Mouse (Mus musculus) liver, embryonic 11.5 days (tissue): ENCODE results near the gene Rhox4e. TPM values are rescaled to one million over a fixed set of nuclear protein-coding genes. Genes with fewer than 3 reads are reported as not detected.
"Not testable (repeated sequence)": the region's sequence is repeated elsewhere in the genome, so short reads cannot be mapped to it uniquely, and the experiment has no call there.

ENCODE experiments used
- ATAC-seq: fragments of 200-750 bp; cut with Nextera tagmentation; replicated peaks from 2 replicates; pipeline ENCODE4 v1.8.0; 2017; ENCODE audit warnings: moderate number of reproducible peaks, mild to moderate bottlenecking, moderate TSS enrichment, moderate library complexity; ENCODE audit not compliant: low FRiP score
- DNase-seq: peaks from one replicate; pipeline ENCODE4 v3.0.0-alpha.2; 2017; ENCODE audit warnings: low spot score
- H3K27ac ChIP-seq: fragments of 300-500 bp; sonication (generic); 2 replicates; pipeline ENCODE4 v1.5.1; 2014; ENCODE audit warnings: mild to moderate bottlenecking, low read depth, low read length, control low read depth
- H3K27me3 ChIP-seq: fragments of 300-500 bp; sonication (generic); replicated peaks from 2 replicates; pipeline ENCODE4 v1.6.1; 2014; ENCODE audit warnings: low read length, mixed read lengths; ENCODE audit not compliant: control insufficient read depth, insufficient read depth
- H3K36me3 ChIP-seq: fragments of 300-500 bp; sonication (generic); 2 replicates; pipeline ENCODE4 v1.6.1; 2014; ENCODE audit warnings: mild to moderate bottlenecking, low read length, moderate library complexity, mixed read lengths; ENCODE audit not compliant: control insufficient read depth, insufficient read depth
- H3K4me1 ChIP-seq: fragments of 300-500 bp; sonication (generic); replicated peaks from 2 replicates; pipeline ENCODE4 v1.6.1; 2014; ENCODE audit warnings: low read length, mixed read lengths; ENCODE audit not compliant: control insufficient read depth, insufficient read depth
- H3K4me2 ChIP-seq: fragments of 300-500 bp; sonication (generic); 2 replicates; pipeline ENCODE4 v1.6.1; 2014; ENCODE audit warnings: mild to moderate bottlenecking, control low read depth, moderate library complexity
- H3K4me3 ChIP-seq: fragments of 300-500 bp; sonication (generic); 2 replicates; pipeline ENCODE4 v1.5.1; 2014; ENCODE audit warnings: low read depth, low read length, control low read depth
- H3K9ac ChIP-seq: fragments of 300-500 bp; sonication (generic); 2 replicates; pipeline ENCODE4 v1.6.1; 2014; ENCODE audit warnings: low read depth, low read length, control low read depth
- H3K9me3 ChIP-seq: fragments of 300-500 bp; sonication (generic); 2 replicates; pipeline ENCODE4 v1.6.1; 2016; ENCODE audit warnings: low read length, inconsistent platforms, mixed read lengths; ENCODE audit not compliant: control insufficient read depth
- WGBS: fragments of 180-500 bp; shearing (Covaris S2); extraction: QIAGEN DNeasy Blood & Tissue Kit; methylation state at CpG from one replicate; pipeline ENCODE4 v1.1.7; 2014; 5-methylcytosine and 5-hydroxymethylcytosine counted together
- polyA plus RNA-seq: library from polyadenylated mRNA; unstranded; fragments of >200 nt; fragmentation: Nextera tagmentation; extraction: Ambion mirVana; gene quantifications from 2 replicates; pipeline ENCODE4 v1.2.1, GENCODE M21; 2014

The Rhox4e gene
- polyA plus RNA-seq: not detected in 2 replicates

DNA sequence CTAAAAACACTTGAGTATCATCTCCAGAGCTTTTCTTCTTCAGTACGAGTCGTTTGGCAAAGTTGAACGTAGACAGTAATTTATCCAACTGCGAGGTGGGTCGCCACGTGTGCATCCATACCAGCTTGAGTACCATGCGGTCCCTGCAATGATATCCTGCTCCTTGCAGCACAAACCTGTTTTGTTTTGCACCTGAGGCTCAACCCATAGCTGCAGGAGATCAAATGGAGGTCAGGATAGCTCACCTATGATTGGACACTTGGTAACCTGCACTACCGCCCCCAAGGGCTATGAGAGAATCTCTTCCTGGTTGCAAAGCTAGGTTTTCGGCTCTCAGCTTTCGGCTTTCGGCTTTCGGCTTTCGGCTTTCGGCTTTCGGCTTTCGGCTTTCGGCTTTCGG lies at the start of gene Rhox4e:
Gene Rhox4e, plus strand, starts transcription at position 301 of the 400 bp plus-strand sequence.
- H3K27ac ChIP-seq, H3K9me3 ChIP-seq, H3K4me3 ChIP-seq, H3K4me2 ChIP-seq, H3K36me3 ChIP-seq, H3K4me1 ChIP-seq, H3K27me3 ChIP-seq, ATAC-seq, H3K9ac ChIP-seq, DNase-seq: not testable (repeated sequence)
- 89% methylated on average over 10 of the region's 18 CpGs for WGBS

GRCm38 (mm10) chrX:37514059-37514458 lies 43.2 kb upstream of the Rhox4e start, which contains the start of gene Rhox4d:
TSS of gene Rhox4d (plus strand) at chrX:37514359.
- not testable (repeated sequence) for DNase-seq, H3K36me3 ChIP-seq, H3K27ac ChIP-seq, ATAC-seq, H3K4me1 ChIP-seq, H3K4me2 ChIP-seq, H3K9ac ChIP-seq, H3K4me3 ChIP-seq, H3K9me3 ChIP-seq, H3K27me3 ChIP-seq
- WGBS: 79% methylated on average over 13 of the region's 18 CpGs

DNA sequence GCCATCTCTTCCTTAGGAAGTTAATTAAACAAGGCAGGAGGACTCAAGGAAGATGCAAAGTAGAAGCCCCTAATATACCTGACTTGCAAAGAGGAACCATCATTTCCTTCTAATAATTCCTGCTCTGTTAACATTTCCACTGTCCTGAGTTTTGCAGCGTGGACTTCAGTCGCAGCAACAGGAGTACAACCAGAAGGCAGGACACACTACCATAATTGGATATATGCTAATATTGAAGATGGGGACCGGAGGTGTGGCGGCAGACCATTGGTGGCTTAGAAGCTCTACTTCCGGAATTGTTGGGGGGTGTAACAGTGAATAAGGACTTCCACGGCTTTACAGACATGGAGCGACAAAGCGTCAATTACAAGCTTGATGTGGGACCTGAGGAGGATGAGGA lies 27.1 kb upstream of the Rhox4e start, which contains the start of gene Rhox2e:
Gene Rhox2e, plus strand, starts transcription at position 301 of the 400 bp plus-strand sequence.
- H3K4me3 ChIP-seq, H3K27ac ChIP-seq, H3K4me2 ChIP-seq, H3K36me3 ChIP-seq, ATAC-seq, DNase-seq, H3K27me3 ChIP-seq, H3K4me1 ChIP-seq, H3K9me3 ChIP-seq, H3K9ac ChIP-seq: not testable (repeated sequence)
- WGBS: 95% methylated on average over 2 of the region's 8 CpGs

DNA sequence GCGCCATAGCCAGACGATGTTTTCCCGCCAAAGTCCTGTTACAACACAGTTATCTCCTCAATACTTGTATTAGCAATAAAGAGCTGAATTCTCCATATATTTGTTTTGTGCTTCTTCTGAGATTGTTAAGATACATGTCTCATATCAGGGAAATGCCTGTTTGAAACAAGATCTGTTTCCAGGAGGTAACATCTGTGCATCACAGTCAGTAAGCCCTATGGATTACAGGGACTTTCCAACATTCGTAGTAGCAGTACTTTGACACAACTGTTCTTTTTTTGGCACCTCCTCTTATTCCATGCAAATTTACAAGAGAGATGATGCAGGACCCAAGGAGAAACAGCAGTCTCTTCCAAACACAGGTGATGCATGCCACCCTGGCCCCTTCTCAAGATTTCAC lies 15.5 kb upstream of the Rhox4e start, which contains the start of gene Rhox3e:
Gene Rhox3e, plus strand, starts transcription at position 301 of the 400 bp plus-strand sequence.
- not testable (repeated sequence) for H3K27ac ChIP-seq, H3K4me2 ChIP-seq, H3K27me3 ChIP-seq, ATAC-seq, H3K9me3 ChIP-seq, DNase-seq, H3K4me3 ChIP-seq, H3K36me3 ChIP-seq, H3K9ac ChIP-seq, H3K4me1 ChIP-seq
- no CpG with 5 or more reads among the region's 4 CpGs for WGBS

- not testable (repeated sequence) for H3K4me2 ChIP-seq, DNase-seq, H3K27ac ChIP-seq, H3K36me3 ChIP-seq, ATAC-seq, H3K27me3 ChIP-seq, H3K9ac ChIP-seq, H3K4me3 ChIP-seq, H3K4me1 ChIP-seq, H3K9me3 ChIP-seq
- 81% methylated on average over 7 of the region's 8 CpGs for WGBS
Measured at GRCm38 (mm10) chrX:37571105-37571504, 13.9 kb downstream of the Rhox4e start, which contains the start of gene Rhox2f. TSS of gene Rhox2f (plus strand) at chrX:37571405.

DNA sequence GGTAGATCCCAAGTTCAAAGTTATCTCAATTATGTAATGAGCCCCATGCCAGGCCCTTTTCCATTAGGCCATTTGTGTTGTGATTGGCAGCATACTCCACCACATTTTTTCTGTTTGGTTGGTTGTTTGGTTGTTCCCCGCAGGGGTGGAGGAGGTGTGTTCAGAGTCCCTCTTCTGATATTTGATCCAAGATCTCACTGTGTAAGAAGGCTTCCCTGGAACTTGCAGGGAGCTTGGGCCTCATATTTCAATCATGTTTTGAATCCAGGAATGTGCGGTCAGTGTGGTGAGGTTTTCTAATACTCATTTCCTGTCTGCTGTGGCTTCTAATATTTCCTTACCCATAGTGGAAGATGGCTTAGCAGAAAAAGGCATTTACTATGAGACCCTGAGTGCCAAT lies 15.4 kb downstream of the Rhox4e start:
- H3K9me3 ChIP-seq, H3K27me3 ChIP-seq, DNase-seq, H3K27ac ChIP-seq, ATAC-seq, H3K36me3 ChIP-seq, H3K9ac ChIP-seq, H3K4me3 ChIP-seq, H3K4me1 ChIP-seq, H3K4me2 ChIP-seq: not testable (repeated sequence)
- WGBS: 56% methylated on average over 2 of the region's 2 CpGs

GRCm38 (mm10) chrX:37580692-37581091 lies 23.5 kb downstream of the Rhox4e start, which contains the start of gene Rhox3f:
TSS of gene Rhox3f (plus strand) at chrX:37580992.
- not testable (repeated sequence) for H3K4me2 ChIP-seq, ATAC-seq, H3K9me3 ChIP-seq, H3K4me1 ChIP-seq, H3K27me3 ChIP-seq, H3K4me3 ChIP-seq, H3K27ac ChIP-seq, H3K36me3 ChIP-seq, DNase-seq, H3K9ac ChIP-seq

- not testable (repeated sequence) for H3K9ac ChIP-seq, ATAC-seq, H3K4me2 ChIP-seq, DNase-seq, H3K4me3 ChIP-seq, H3K27ac ChIP-seq, H3K27me3 ChIP-seq, H3K36me3 ChIP-seq, H3K9me3 ChIP-seq, H3K4me1 ChIP-seq
- 89% methylated on average over 12 of the region's 19 CpGs for WGBS
Measured at GRCm38 (mm10) chrX:37607604-37608003, 50.4 kb downstream of the Rhox4e start, which contains the start of gene Rhox4f. TSS of gene Rhox4f (minus strand) at chrX:37607704.
